Mouse (Mus musculus): ENCODE results near the gene Pex1.

GRCm38 (mm10) chr5:3546226-3546625, 49.6 kb upstream of the Pex1 start:
- TF ChIP-seq CTCF (IDR thresholded peaks at IDR 0.05) (no peak), EP300 (IDR thresholded peaks at IDR 0.05) (no peak)
